Mouse (Mus musculus): ENCODE data around the gene Lonrf2. TPM values are rescaled to one million over a fixed set of nuclear protein-coding genes. Genes with fewer than 3 reads are reported as not detected.

Gene Lonrf2
- total RNA-seq, 2 experiments from 2014 or later: 4.3 to 6.7 TPM

GRCm38 (mm10) chr1:38767812-38768211, 68.7 kb downstream of the Lonrf2 start:
- DNase-seq: peak; percentile 85

DNA sequence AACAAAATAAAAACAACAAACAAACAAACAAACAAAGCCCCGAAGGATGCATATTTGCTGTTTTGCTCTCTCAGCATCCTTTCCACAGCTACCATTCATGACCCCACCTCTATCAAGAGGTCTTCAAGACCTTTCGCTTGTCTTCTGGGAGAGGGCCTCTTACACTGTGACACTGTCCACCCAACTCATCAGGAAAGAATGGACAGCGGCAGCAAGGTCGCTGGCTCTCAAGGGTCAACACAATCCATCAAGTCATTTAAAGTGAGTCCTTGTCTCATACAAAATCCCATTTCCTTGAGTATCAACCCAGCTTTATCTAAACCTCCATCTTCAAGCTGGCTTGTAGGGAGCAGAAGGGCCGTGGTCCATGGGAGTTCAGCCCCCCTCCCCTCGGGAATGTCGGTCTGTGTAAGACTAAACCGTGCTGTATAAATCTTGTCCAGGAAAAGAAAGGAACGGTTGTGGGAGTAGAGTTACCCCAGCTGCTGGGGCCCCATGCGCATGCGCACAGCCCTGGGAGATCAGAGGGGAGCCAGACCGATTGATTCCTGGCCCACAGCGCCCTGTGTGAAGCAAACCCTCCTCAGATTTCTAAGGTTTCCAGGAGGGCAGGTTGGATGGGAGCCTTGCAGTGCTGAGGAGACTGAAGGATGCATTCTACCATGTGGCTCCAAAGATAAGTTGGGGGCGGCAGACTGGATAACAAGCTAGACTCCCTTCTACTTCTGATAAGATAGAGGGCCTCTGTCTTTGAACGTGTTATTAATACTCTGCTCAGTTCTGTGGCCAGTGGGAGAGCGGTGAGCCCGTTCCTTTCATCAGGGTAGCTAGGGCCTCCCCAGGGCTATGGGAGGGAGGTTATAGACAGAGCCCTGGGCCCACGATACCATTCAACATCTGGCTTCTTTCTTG, 69.6 kb downstream of the Lonrf2 start:
- DNase-seq: peak; percentile 42

GRCm38 (mm10) chr1:38766254-38766653, 70.3 kb downstream of the Lonrf2 start:
- DNase-seq: no peak

GRCm38 (mm10) chr1:38763960-38764613, 72.4 kb downstream of the Lonrf2 start:
- no peak for DNase-seq

- DNase-seq: no peak
These were observed 76.1 kb downstream of the Lonrf2 start for GRCm38 (mm10) chr1:38760424-38760823.

- DNase-seq: no peak
These were observed 78.6 kb downstream of the Lonrf2 start for GRCm38 (mm10) chr1:38757791-38758403.

- DNase-seq: no peak
These were observed 92.6 kb downstream of the Lonrf2 start for GRCm38 (mm10) chr1:38743863-38744262.

Other genes starting within 250 kb of the Lonrf2 start
- 1 to 10 TPM; 7.0 to 9.8 TPM for gene Aff3, start 171.8 kb downstream of the Lonrf2 start, total RNA-seq (2021)
- gene Chst10, start 61.5 kb upstream of the Lonrf2 start, total RNA-seq (2021): 1 to 10 TPM; 1.5 to 2.5 TPM
- not detected for gene Nms, start 102.4 kb upstream of the Lonrf2 start, total RNA-seq (2021)
- gene Pdcl3, start 148.9 kb upstream of the Lonrf2 start, total RNA-seq (2021): 10 to 100 TPM; 75.0 to 78.8 TPM